Mouse (Mus musculus) C2C12 (cell line): ENCODE measurements at regions not wholly inside any gene's neighbourhood (a gene's known extent, or its start where the extent isn't known, plus 50 kb on each side); places are given as distances from the start of the nearest gene placed in this dataset.

ENCODE experiments used
- CTCF ChIP-seq: IDR thresholded peaks from one replicate; pipeline ENCODE4 v1.5.1; 2011; ENCODE audit not compliant: control insufficient read depth, insufficient read depth, insufficient read length
- FOSL1 ChIP-seq: IDR thresholded peaks from one replicate; pipeline ENCODE4 v1.8.0; 2011; ENCODE audit warnings: mild to moderate bottlenecking, low read length; ENCODE audit not compliant: poor library complexity, insufficient read depth, severe bottlenecking
- MAX ChIP-seq: IDR thresholded peaks from one replicate; pipeline ENCODE4 v1.6.1; 2011; ENCODE audit warnings: mild to moderate bottlenecking, control low read depth
- MYOD1 ChIP-seq: IDR thresholded peaks from one replicate; pipeline ENCODE4 v1.6.1; 2011; ENCODE audit warnings: low read depth; ENCODE audit not compliant: control insufficient read depth, insufficient read length
- MYOG ChIP-seq: IDR thresholded peaks from one replicate; pipeline ENCODE4 v1.6.1; 2011; ENCODE audit not compliant: control insufficient read depth, insufficient read length; ENCODE audit errors: extremely low read depth
- USF1 ChIP-seq: IDR thresholded peaks from one replicate; pipeline ENCODE4 v1.6.1; 2011; ENCODE audit warnings: low read depth, mild to moderate bottlenecking, control low read depth, moderate library complexity

DNA sequence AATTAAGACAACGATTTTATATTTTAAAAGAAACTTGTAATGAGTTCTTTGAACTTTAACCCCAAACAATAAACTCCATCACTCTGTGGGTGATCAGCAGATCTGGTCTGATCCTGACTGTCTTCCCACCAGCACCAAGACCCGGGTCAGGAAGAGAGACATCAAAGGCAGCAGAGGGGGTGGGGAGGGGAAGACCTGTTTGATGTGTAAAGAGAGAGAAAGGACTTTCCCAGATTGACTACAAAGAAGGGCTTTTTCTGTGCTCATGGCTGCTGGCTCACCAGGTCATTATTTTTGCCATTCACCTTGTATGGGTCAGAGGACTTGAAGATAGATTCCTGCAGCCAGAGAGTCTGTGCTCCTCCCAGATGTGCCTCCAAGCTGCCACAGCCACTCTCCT, 177.4 kb upstream of the Bmper start:
- TF ChIP-seq CTCF = no peak
- TF ChIP-seq MAX = no peak
- no peak for TF ChIP-seq USF1
- TF ChIP-seq MYOG = no peak
- no peak for TF ChIP-seq MYOD1
- no peak for TF ChIP-seq FOSL1
